Comparison of ENCODE assay signal across 21 mouse cellular contexts in the genomic region with DNA sequence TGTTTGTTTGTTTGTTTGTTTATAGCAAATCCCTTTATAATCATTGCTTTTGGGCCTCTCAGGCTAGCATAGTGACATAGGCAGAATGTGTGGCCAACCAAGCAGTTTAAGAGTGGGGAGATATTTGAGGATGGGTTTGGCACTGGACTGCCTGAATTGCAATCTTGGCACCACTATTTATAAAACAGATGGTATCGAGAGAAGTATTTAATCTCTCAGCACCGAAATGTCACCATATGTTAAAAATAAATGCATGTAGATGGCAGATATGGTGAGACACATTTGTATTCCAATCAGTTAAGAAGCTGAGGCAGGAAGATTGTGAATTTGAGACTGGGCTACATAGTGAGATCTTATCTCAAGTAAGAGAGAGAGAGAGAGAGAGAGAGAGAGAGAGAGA.
DNase-seq lines count a peak whose midpoint lies in the region; ATAC-seq and TF ChIP-seq lines count a peak whose summit lies in the region.
"Had no signal": no experiment of that assay in that cellular context is flagged by ENCODE, and none has a peak within 500 bp of the region (broad histone marks: within the 10 kb centered on the region; RNA-seq: fewer than 3 reads in every experiment).

No protein-coding gene starts in this region.

- H3K9me3 ChIP-seq in hindbrain, postnatal 0 days (ENCODE audit: low read length), result no peaks in the 10 kb centered on the region
- H3K9me3 ChIP-seq in hindbrain, embryonic 13.5 days, result no peaks in the 10 kb centered on the region
- no peaks in the 10 kb centered on the region for H3K9me3 ChIP-seq in forebrain, embryonic 16.5 days (ENCODE audit: control insufficient read depth, low read length)
- no peaks in the 10 kb centered on the region for H3K9me3 ChIP-seq in intestine, postnatal 0 days (ENCODE audit: control insufficient read depth)
- H3K9me3 ChIP-seq: embryonic facial prominence, embryonic 10.5 days; heart, embryonic 15.5 days; stomach, embryonic 15.5 days had no signal

- H3K27ac ChIP-seq in hindbrain, postnatal 0 days, result no peak overlapping the region
- H3K27ac ChIP-seq in hindbrain, embryonic 13.5 days, result no peak overlapping the region
- no peak overlapping the region for H3K27ac ChIP-seq in forebrain, embryonic 16.5 days (ENCODE audit: low read length)
- H3K27ac ChIP-seq in intestine, postnatal 0 days (ENCODE audit: low read depth, low read length), result no peak overlapping the region
- H3K27ac ChIP-seq: embryonic facial prominence, embryonic 10.5 days; heart, adult 2 months; heart, embryonic 15.5 days; layer of hippocampus, adult 2 months; stomach, embryonic 15.5 days had no signal

- no peaks in the 10 kb centered on the region for H3K4me1 ChIP-seq in hindbrain, postnatal 0 days (ENCODE audit: insufficient read depth, low read length)
- no peaks in the 10 kb centered on the region for H3K4me1 ChIP-seq in hindbrain, embryonic 13.5 days (replicated peaks)
- no peaks in the 10 kb centered on the region for H3K4me1 ChIP-seq in forebrain, embryonic 16.5 days (replicated peaks; ENCODE audit: control insufficient read depth, insufficient read depth, low read length)
- no peaks in the 10 kb centered on the region for H3K4me1 ChIP-seq in intestine, postnatal 0 days (replicated peaks; ENCODE audit: control insufficient read depth, insufficient read depth, low read length)
- H3K4me1 ChIP-seq: embryonic facial prominence, embryonic 10.5 days; heart, embryonic 15.5 days; stomach, embryonic 15.5 days had no signal

- H3K4me3 ChIP-seq in hindbrain, postnatal 0 days (ENCODE audit: low read length), result no peak overlapping the region
- no peak overlapping the region for H3K4me3 ChIP-seq in hindbrain, embryonic 13.5 days
- H3K4me3 ChIP-seq in forebrain, embryonic 16.5 days (replicated peaks; ENCODE audit: low read length), result no peak overlapping the region
- H3K4me3 ChIP-seq in intestine, postnatal 0 days (ENCODE audit: low read depth, low read length), result no peak overlapping the region
- H3K4me3 ChIP-seq: embryonic facial prominence, embryonic 10.5 days; heart, adult 2 months; heart, embryonic 15.5 days; layer of hippocampus, adult 2 months; stomach, embryonic 15.5 days had no signal

- 70% methylated on average over 2 of the region's 2 CpGs for WGBS in hindbrain, postnatal 0 days
- WGBS in hindbrain, embryonic 13.5 days, result 86% methylated on average over 2 of the region's 2 CpGs
- 56% methylated on average over 2 of the region's 2 CpGs for whole genome bisulfite sequencing in forebrain, embryonic 16.5 days
- WGBS in intestine, postnatal 0 days, result 86% methylated on average over 2 of the region's 2 CpGs

- no peaks in the 10 kb centered on the region for H3K27me3 ChIP-seq in hindbrain, postnatal 0 days (ENCODE audit: insufficient read depth, low read length)
- no peaks in the 10 kb centered on the region for H3K27me3 ChIP-seq in hindbrain, embryonic 13.5 days
- no peaks in the 10 kb centered on the region for H3K27me3 ChIP-seq in forebrain, embryonic 16.5 days (replicated peaks; ENCODE audit: control insufficient read depth, insufficient read depth, low read length)
- H3K27me3 ChIP-seq in intestine, postnatal 0 days (replicated peaks; ENCODE audit: control insufficient read depth, insufficient read depth, low read length), result no peaks in the 10 kb centered on the region
- H3K27me3 ChIP-seq: heart, embryonic 15.5 days; stomach, embryonic 15.5 days had no signal

- 0 out of 2 replicates have a peak, but pooled peaks have one; percentile 32 for ATAC-seq in hindbrain, postnatal 0 days
- ATAC-seq in hindbrain, embryonic 13.5 days (ENCODE audit: low FRiP score), result no peak
- ATAC-seq in forebrain, embryonic 16.5 days, result peak; percentile 82
- ATAC-seq in intestine, postnatal 0 days, result no peak
- ATAC-seq: midbrain, embryonic 16.5 days had no signal

- no peak for TF ChIP-seq CTCF in hindbrain, postnatal 0 days (IDR thresholded peaks at IDR 0.05; ENCODE audit: low read depth)
- no peak for TF ChIP-seq CTCF in intestine, postnatal 0 days (IDR thresholded peaks at IDR 0.05; ENCODE audit: low read depth)

- no peak overlapping the region for H3K4me2 ChIP-seq in hindbrain, postnatal 0 days (ENCODE audit: low read depth, low read length)
- H3K4me2 ChIP-seq in hindbrain, embryonic 13.5 days, result no peak overlapping the region
- H3K4me2 ChIP-seq in forebrain, embryonic 16.5 days (ENCODE audit: low read length), result no peak overlapping the region
- no peak overlapping the region for H3K4me2 ChIP-seq in intestine, postnatal 0 days (replicated peaks; ENCODE audit: low read depth)
- H3K4me2 ChIP-seq: heart, embryonic 15.5 days; liver, embryonic 11.5 days; stomach, embryonic 15.5 days had no signal

- DNase-seq in hindbrain, postnatal 0 days (ENCODE audit: low spot score), result peak; percentile 13
- peak; percentile 59 for DNase-seq in cerebellum, adult 11 months
- peak; percentile 68 for DNase-seq in cerebellum, adult 8-10 months
- no peak for DNase-seq in right cerebral cortex, postnatal 4 days
- DNase-seq: gastrocnemius, postnatal 10 days; heart, adult 2 months; kidney, adult 2 months; kidney, postnatal 10 days; lung, adult 18-20 months; lung, postnatal 36 days; right cerebral cortex, postnatal 25 days; thymus, adult 2 months had no signal

- no peak overlapping the region for H3K9ac ChIP-seq in hindbrain, postnatal 0 days (replicated peaks; ENCODE audit: low read length)
- no peak overlapping the region for H3K9ac ChIP-seq in hindbrain, embryonic 13.5 days
- no peak overlapping the region for H3K9ac ChIP-seq in forebrain, embryonic 16.5 days (replicated peaks; ENCODE audit: low read depth, low read length)
- no peak overlapping the region for H3K9ac ChIP-seq in intestine, postnatal 0 days (ENCODE audit: low read depth, low read length)
- H3K9ac ChIP-seq: heart, embryonic 15.5 days; stomach, embryonic 15.5 days had no signal

- no peaks in the 10 kb centered on the region for H3K36me3 ChIP-seq in hindbrain, postnatal 0 days (ENCODE audit: insufficient read depth, low read length)
- no peaks in the 10 kb centered on the region for H3K36me3 ChIP-seq in hindbrain, embryonic 13.5 days
- H3K36me3 ChIP-seq in forebrain, embryonic 16.5 days (ENCODE audit: control insufficient read depth, insufficient read depth), result no peaks in the 10 kb centered on the region
- H3K36me3 ChIP-seq in intestine, postnatal 0 days (ENCODE audit: control insufficient read depth, insufficient read depth), result no peaks in the 10 kb centered on the region
- H3K36me3 ChIP-seq: embryonic facial prominence, embryonic 10.5 days; heart, embryonic 15.5 days; stomach, embryonic 15.5 days had no signal

Comparison
In these comparisons a context has a peak if more than half of its experiments do, and no peak if none do; other contexts are left out.
1. ATAC-seq: peak in hindbrain, postnatal 0 days (single experiment) and forebrain, embryonic 16.5 days (single experiment); none in hindbrain, embryonic 13.5 days (single experiment) and intestine, postnatal 0 days (single experiment).